Mouse (Mus musculus) brown adipose tissue, adult 24 weeks (tissue): Measurements from ENCODE around the gene Wdr90. TPM values are rescaled to one million over a fixed set of nuclear protein-coding genes. Genes with fewer than 3 reads are reported as not detected.
"Not testable (repeated sequence)": the region's sequence is repeated elsewhere in the genome, so short reads cannot be mapped to it uniquely, and the experiment has no call there.

Source experiments
- H3K27ac ChIP-seq: fragments of 200-500 bp; replicated peaks from 2 replicates; pipeline ENCODE4 v1.5.1; 2012; ENCODE audit warnings: low read depth, mild to moderate bottlenecking, low read length
- H3K4me1 ChIP-seq: fragments of 200-500 bp; 2 replicates; pipeline ENCODE4 v1.6.1; 2012; ENCODE audit warnings: low read length, mixed read lengths; ENCODE audit not compliant: control insufficient read depth, insufficient read depth, insufficient read length
- H3K4me3 ChIP-seq: fragments of 200-500 bp; 2 replicates; pipeline ENCODE4 v1.5.1; 2012; ENCODE audit warnings: low read depth, mild to moderate bottlenecking, low read length, moderate library complexity; ENCODE audit not compliant: insufficient read depth
- polyA plus RNA-seq: library from polyadenylated mRNA; stranded (reverse); fragments of >200 nt; gene quantifications from 2 replicates; pipeline ENCODE4 v1.2.4, GENCODE M21; 2012; ENCODE audit not compliant: missing spikeins, insufficient read depth, insufficient read length

Gene Wdr90
- polyA plus RNA-seq, 1 experiment, result 2.4 TPM

DNA sequence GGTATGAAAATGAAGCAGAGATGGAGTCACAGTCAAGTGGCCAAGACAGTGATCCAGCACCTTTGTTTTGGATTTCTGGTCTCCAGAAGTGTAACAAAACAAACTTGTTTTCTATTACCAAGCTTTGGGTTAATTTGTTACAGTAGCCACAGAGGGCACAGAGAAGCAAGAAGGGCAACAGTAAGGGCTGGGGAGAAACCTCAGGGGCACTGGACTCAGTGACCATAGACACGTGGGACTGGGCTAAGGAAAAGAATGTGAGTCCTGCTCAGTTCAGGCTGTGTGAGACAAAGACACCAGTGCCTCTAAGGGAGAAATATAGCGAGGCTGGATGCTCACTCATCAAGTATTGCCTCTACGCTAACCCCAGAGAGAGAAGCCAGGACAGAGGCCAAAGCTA, 11.4 kb upstream of the Wdr90 start:
- Histone ChIP-seq H3K27ac (no peak overlapping the region), H3K4me1 (peaks cover 12% of the 10 kb centered on the region; the same call in 1 of the 2 replicates), H3K4me3 (no peak overlapping the region)

DNA sequence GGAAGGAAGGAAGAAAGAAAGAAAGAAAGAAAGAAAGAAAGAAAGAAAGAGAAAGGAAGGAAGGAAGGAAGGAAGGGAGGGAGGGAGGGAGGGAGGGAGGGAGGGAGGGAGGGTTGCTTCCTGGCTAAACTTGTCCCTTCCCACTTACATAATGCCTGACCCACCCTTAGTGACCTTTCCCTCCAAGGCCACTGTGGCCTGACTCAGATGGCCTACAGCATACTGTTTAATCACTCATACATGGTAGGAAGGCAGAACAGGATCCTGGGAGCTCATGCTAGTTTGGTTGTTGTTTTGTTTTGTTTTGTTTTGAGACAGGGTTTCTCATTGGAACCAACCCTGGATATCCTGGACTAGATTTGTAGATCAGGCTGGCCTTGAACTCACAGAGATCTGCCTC, 10.3 kb upstream of the Wdr90 start:
- not testable (repeated sequence) for H3K4me3 ChIP-seq, H3K27ac ChIP-seq
- peaks cover 12% of the 10 kb centered on the region; the same call in 1 of the 2 replicates for H3K4me1 ChIP-seq

DNA sequence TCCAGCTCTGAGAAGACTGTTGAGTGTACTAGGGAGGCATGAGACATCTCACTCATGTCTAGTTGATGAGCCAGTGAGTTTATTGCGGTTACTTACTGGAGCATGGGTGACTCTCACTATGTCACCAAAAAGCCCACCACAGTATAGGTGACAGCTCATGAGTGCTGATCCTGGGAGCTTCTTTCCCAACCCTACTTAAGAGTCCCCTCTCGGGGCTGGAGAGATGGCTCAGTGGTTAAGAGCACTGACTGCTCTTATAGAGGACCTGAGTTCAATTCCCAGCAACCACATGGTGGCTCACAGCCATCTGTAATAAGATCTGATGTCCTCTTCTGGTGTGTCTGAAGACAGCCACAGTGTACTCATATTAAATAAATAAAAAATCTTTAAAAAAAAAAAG, 8.7 kb upstream of the Wdr90 start:
- Histone ChIP-seq H3K4me3 (no peak overlapping the region), H3K27ac (no peak overlapping the region), H3K4me1 (peaks cover 5% of the 10 kb centered on the region; the same call in 1 of the 2 replicates)

DNA sequence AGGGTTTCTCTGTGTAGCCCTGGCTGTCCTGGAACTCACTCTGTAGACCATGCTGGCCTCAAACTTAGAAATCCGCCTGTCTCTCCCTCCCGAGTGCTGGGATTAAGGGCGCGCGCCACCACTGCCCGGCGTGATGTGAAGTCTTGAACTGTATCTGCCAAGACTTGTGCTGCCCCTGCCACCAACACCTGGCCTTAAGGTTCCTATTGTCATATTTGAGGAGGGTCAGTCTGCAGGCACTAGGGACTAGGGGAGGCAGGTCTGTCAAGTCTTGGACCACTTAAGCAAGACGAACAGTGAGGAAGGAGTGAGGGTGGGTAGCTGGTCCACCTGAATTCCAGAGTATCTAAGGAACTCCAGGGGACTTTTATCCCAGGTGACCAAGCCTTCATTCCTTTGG, 8.2 kb upstream of the Wdr90 start:
- no peak overlapping the region for H3K27ac ChIP-seq
- no peak overlapping the region for H3K4me3 ChIP-seq
- H3K4me1 ChIP-seq, result peaks cover 5% of the 10 kb centered on the region; the same call in 1 of the 2 replicates

DNA sequence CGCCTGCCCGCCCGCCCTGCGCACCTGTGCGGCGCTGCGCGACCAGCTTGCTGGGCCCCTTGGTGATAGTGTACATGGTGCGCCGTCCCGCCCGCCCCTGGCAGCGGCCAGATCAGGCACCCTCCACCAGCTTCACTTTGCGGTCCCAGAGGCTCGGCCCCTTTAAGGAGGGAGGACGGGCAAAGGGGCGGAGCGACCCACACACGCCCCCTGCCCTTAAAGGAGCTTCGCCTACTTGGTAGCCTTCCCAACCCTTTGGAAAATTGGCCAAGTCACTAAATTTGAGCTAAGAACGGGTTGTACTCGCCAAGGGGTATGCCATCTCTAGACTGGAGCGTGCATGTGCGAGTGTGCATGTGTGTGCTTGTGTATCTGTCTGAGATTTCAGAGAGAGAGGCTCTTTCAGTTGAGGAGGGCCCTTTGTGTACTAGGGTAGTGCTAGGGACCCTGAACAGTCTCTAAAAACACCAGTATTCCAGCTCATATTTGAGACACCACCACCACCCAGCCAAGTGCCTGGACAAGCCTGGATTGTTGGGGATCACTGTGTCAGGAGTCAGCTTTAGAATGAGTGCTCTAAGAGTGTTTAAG, 7.4 kb upstream of the Wdr90 start, which contains the start of gene Mcrip2:
Gene Mcrip2, minus strand, starts transcription at position 164 of the 591 bp plus-strand sequence.
- Histone ChIP-seq H3K4me3 (peak within 1 kb of the TSS; percentile 89), H3K4me1 (0 out of 2 replicates have a peak, but pooled peaks cover 3% of the 10 kb centered on the region), H3K27ac (peak within 1 kb of the TSS; percentile 92)

DNA sequence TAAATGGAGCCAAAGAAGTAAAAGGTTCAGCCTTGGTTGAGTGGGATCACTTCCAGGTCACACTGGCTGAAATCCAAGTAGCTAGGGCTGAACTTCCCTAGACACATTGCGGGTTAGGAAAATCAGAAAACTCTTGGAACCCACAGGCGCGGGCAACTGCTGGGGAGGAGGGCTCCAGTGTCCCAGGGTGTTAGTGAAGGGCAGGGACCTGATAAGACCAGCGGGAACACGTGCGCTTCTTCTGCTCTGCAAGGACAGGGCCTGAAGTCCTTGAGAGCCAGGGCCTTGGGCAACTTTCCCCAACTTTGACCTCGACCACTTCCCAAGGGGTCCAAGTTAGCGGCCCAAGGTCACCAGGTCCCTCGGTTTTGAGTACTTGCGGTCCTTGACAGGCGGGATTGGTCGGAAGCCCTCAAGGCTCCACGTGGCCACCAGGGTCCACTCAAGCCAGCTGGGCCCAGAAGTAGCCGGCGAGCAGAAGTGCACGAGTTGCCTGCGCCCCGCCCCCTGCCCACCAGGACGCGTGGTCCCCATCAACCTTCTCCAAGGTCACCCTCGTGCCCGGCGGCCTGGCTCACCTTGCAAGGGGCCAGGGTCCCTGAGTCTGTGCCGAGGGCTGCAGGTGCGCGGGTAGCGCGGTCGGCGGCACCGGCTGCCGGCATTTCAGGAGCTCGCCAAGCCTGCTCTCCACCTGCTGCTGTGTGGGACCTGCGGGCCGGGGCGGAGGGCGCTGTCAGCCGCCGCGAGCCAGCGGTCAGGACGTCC, 6.7 kb upstream of the Wdr90 start:
- Histone ChIP-seq H3K4me1 (0 out of 2 replicates have a peak, but pooled peaks cover 3% of the 10 kb centered on the region), H3K27ac (peak overlapping the region; percentile 92), H3K4me3 (peak overlapping the region; percentile 89)

DNA sequence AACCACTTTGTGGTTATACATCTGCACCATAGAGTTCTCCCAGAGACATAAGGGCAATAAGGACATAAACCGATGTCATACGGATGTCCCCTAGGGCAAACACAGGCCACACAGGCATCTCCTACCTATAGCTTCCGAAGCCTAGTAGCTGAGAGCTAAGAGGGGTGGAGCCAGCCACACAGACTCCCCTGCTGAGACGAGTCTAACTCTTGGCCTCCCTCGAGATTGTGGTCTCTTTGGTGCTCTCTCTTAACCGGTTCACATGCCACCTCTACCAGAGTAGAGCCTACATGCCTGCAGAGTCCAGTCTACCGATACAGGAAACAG, 6.2 kb upstream of the Wdr90 start:
- H3K4me1 ChIP-seq, result 0 out of 2 replicates have a peak, but pooled peaks cover 3% of the 10 kb centered on the region
- peak overlapping the region; percentile 92 for H3K27ac ChIP-seq
- H3K4me3 ChIP-seq, result peak overlapping the region; percentile 89

DNA sequence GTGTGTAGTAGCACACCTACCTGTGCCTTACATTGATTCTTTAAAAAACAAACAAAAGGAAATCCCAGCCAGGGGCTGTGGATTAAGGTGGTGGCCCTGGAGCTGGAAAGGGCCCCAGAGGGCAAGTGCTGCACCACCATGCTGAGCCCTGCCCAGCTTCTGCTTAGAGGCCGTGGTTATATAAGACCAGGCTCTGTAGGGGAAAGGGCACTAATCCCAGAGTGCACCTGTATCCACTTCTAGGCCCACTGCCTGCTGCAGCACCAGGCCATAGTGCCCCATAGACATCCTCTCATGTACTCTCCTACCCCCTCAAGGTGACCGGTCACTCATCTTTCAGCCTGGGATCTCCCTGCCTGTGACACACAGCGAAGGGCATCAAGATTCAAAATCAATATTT, 4.9 kb upstream of the Wdr90 start:
- Histone ChIP-seq H3K4me3 (peak overlapping the region; percentile 62), H3K4me1 (0 out of 2 replicates have a peak, but pooled peaks cover 3% of the 10 kb centered on the region), H3K27ac (peak overlapping the region; percentile 93)

DNA sequence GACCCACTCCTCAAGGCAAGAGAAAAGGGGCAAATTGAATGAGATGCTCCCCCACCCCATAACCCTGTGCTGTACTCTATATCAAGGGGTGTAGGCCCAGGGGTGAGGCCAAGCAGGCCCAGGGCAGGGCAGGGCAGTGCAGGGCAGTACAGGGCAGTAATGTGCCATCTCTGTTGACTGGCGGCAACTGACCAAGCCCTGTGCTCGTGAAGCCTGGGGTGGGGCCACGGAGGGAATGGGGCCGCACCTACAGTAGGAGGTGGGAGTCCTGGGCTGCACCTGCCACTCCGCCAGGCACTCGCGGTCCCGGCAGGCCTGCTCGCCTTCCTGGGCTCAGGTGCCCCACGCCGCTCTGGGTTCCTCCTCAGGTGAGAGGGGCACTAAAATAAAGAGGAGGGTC, 4.0 kb upstream of the Wdr90 start:
- Histone ChIP-seq H3K4me1 (0 out of 2 replicates have a peak, but pooled peaks cover 3% of the 10 kb centered on the region), H3K4me3 (peak overlapping the region; percentile 62; the same call in 1 of the 2 replicates), H3K27ac (peak overlapping the region; percentile 93)

DNA sequence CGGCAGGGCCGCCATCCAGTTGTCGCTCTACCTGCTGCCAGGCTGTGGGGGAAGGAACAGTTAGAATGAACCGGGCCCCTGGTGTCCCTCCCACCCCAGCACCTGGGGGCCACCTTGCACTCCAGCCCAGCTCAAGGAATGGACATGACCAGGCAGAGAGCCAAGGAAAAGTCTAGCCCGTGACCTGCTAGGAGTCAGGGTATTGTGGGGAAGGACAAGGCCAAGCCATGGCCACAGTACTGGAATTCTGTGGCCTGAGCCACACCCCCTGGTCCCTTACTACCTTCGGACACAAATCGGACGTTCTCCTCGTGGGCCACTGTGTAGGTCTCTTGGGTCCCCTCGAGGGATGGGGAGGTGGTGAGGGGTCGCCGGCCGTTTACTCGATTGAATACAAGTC, 3.0 kb upstream of the Wdr90 start:
- no peak overlapping the region for H3K4me3 ChIP-seq
- H3K27ac ChIP-seq, result no peak overlapping the region
- H3K4me1 ChIP-seq, result 0 out of 2 replicates have a peak, but pooled peaks cover 3% of the 10 kb centered on the region

DNA sequence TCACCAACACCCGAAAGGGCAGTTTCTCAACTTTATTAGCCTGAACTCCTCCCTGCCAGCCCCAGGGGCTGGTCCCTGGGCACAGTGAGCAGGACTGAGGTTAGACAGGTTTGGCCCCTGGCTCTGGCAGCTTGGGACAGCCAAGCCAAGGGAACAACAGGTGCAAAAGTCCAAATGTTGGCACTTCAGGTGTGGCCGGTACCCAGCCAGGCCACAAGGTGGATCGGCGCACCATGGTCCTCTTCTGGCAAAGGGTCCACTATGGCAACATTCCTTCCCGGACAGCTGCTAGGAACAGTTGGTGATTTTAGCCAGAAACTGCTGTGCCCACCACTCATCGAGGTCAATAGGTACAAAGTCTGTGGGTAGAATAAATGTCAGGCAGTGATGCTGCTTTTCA, 2.4 kb upstream of the Wdr90 start:
- H3K4me3 ChIP-seq, result no peak overlapping the region
- H3K4me1 ChIP-seq, result no peaks in the 10 kb centered on the region
- no peak overlapping the region for H3K27ac ChIP-seq

DNA sequence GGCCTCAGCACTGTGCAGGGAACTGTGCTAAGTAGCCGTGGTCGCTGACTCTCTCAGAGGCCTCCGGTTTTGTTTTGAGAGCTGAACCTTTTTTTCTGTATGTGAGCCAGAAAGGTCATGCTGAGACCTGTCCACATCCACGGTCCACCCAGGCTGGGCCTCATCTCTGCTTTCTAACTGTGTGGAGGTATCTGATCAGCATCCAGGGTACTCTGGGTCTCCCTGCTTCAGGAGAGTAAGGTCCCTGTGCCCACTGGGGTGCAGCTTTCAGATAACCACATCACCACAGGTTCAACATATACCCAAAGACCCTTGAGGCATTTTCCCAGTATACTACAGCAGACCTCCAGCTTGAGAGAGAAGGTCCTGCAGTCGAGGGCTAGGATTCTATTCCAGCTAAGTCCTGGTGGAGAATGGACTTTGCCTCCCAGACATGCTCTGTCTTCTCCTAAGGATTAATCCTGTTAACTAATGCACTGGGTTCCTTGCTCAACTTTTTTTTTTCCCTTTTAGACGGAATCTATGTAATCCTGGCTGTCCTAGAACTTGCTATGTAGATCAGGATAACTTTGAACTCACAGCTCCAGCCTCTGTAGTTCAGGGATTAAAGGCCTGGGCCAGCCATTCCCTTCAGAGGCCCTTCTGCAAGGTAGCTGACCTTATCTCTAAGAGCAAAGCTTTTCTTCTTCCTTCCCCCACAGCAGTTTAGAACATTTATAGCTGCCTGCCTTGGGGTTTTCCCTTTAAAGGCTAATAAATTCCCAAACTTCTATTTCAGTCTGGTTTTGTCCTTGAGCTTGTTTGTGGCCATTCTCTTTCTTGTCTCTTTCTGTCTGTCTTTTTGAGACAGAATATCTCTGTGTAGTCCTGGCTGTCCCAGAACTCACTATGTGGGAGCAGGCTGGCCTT, 657 bp upstream of the Wdr90 start:
- H3K4me3 ChIP-seq, result peak overlapping the region; percentile 59
- no peaks in the 10 kb centered on the region for H3K4me1 ChIP-seq
- peak overlapping the region; percentile 33 for H3K27ac ChIP-seq

DNA sequence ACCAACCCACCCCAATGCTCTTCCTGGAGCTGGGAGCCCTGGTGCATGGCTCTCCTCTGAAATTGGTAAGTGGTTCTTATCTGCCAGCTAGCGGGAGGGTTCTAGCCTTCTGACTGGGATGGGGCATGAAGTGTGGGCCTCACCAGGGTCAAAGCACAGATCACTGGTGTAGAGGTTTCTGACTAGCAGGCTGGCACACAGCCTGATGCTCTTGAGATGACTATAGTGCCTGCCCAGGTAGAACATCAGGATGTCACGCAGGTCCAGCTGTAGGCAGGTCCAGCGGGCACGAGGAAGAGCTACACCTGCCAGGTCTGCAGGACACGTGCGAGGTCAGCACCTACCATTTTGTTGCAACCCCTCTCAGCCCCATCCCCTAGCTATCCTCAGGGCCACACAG, 1.1 kb downstream of the Wdr90 start:
- Histone ChIP-seq H3K4me1 (no peaks in the 10 kb centered on the region), H3K27ac (no peak overlapping the region), H3K4me3 (no peak overlapping the region)

DNA sequence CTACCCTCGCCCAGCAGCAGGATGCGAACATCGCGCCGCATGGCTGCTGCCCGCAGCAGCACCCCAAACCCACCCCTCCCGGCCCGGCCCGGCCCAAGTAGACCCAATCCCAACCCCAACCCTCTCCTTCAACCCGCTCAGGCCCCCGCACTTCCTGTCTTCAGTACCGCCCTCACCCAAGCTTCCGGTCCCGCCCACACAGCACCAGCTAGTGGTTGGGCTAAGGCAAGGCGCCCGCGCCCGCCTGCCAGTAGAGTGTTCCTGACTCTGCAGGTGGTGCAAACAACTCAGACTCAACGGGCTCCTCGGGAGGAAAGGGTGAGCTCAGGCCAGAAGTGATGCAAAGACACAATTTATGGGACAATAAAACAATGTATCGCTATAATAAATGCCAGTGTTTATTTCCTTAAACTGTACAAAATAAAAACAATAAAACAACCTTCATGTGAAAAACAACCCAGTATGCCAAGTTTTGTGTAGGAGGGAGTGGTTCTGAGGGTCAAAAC, 16.9 kb downstream of the Wdr90 start, which contains the start of gene Rhot2:
Gene Rhot2, minus strand, starts transcription at position 456 of the 506 bp plus-strand sequence.
- Histone ChIP-seq H3K4me1 (peaks cover 7% of the 10 kb centered on the region), H3K4me3 (peak within 1 kb of the TSS; percentile 83), H3K27ac (peak within 1 kb of the TSS; percentile 70)
